Mouse (Mus musculus) small intestine, adult 2 months (tissue): ENCODE data around the gene Clca3a1. TPM values are rescaled to one million over a fixed set of nuclear protein-coding genes. Genes with fewer than 3 reads are reported as not detected.
"Not testable (repeated sequence)": the region's sequence is repeated elsewhere in the genome, so short reads cannot be mapped to it uniquely, and the experiment has no call there.

Source experiments
- H3K27ac ChIP-seq: fragments of 200-500 bp; 2 replicates; pipeline ENCODE4 v1.5.1; 2012; ENCODE audit warnings: low read depth, low read length, control low read depth, inconsistent platforms; ENCODE audit not compliant: insufficient read depth
- H3K27me3 ChIP-seq: fragments of 200-500 bp; 2 replicates; pipeline ENCODE4 v1.6.1; 2012; ENCODE audit warnings: mild to moderate bottlenecking, moderate library complexity, low read length, inconsistent platforms; ENCODE audit not compliant: control insufficient read depth, insufficient read depth
- H3K36me3 ChIP-seq: fragments of 200-500 bp; 2 replicates; pipeline ENCODE4 v1.6.1; 2012; ENCODE audit warnings: mild to moderate bottlenecking, low read length, control low read depth, inconsistent platforms; ENCODE audit not compliant: control insufficient read depth, insufficient read depth
- H3K4me1 ChIP-seq: fragments of 200-500 bp; 2 replicates; pipeline ENCODE4 v1.6.1; 2012; ENCODE audit warnings: low read length, inconsistent platforms, mixed read lengths; ENCODE audit not compliant: control insufficient read depth, insufficient read depth, insufficient read length
- H3K4me3 ChIP-seq: fragments of 200-500 bp; 2 replicates; pipeline ENCODE4 v1.5.1; 2012; ENCODE audit warnings: low read depth, mild to moderate bottlenecking, control low read depth, inconsistent platforms, low read length, moderate library complexity
- CTCF ChIP-seq: fragments of 200-500 bp; IDR thresholded peaks from 2 replicates; pipeline ENCODE4 v1.5.1; 2012; ENCODE audit warnings: low read depth, mild to moderate bottlenecking, control low read depth, inconsistent platforms, low read length, moderate library complexity, mixed read lengths; ENCODE audit not compliant: insufficient replicate concordance, insufficient read length; ENCODE audit errors: extremely low read depth
- POLR2A ChIP-seq: fragments of 200-500 bp; IDR thresholded peaks from 2 replicates; pipeline ENCODE4 v1.6.1; 2012; ENCODE audit warnings: low read depth, mild to moderate bottlenecking, control low read depth, inconsistent platforms, low read length, moderate library complexity
- WGBS: fragments of 180-500 bp; shearing (Covaris S2); methylation state at CpG from one replicate; pipeline ENCODE4 v1.1.7; 2018; 5-methylcytosine and 5-hydroxymethylcytosine counted together
- polyA plus RNA-seq: library from polyadenylated mRNA; depleted of rRNA; stranded (reverse); fragments of >200 nt; gene quantifications from 2 replicates; pipeline ENCODE4 v1.2.3, GENCODE M21; 2012; rRNA removed

Clca3a1 gene
- polyA plus RNA-seq = 0.88 and 4.2 TPM in 2 replicates

GRCm38 (mm10) chr3:144760592-144761309, at the start of gene Clca3a1:
TSS of gene Clca3a1 (minus strand) at chr3:144760977.
- Histone ChIP-seq H3K4me3 (peak within 1 kb of the TSS; percentile 50), H3K4me1 (peaks cover 4% of the 10 kb centered on the region; the same call in 1 of the 2 replicates), H3K36me3 (0 out of 2 replicates have a peak, but pooled peaks cover 1% of the 10 kb centered on the region), H3K27ac (peak within 1 kb of the TSS; percentile 75), H3K27me3 (no peaks in the 10 kb centered on the region)
- no peak for TF ChIP-seq CTCF
- no peak for TF ChIP-seq POLR2A
- WGBS = 16% methylated on average over 11 of the region's 11 CpGs

- not testable (repeated sequence) for H3K4me3 ChIP-seq, H3K4me1 ChIP-seq, H3K27ac ChIP-seq, H3K36me3 ChIP-seq, H3K27me3 ChIP-seq
- 79% methylated on average over 16 of the region's 17 CpGs for WGBS
These were observed 47.6 kb upstream of the Clca3a1 start for GRCm38 (mm10) chr3:144808153-144808925.

GRCm38 (mm10) chr3:144806626-144807025, 45.8 kb upstream of the Clca3a1 start:
- not testable (repeated sequence) for H3K4me1 ChIP-seq, H3K36me3 ChIP-seq, H3K27ac ChIP-seq, H3K4me3 ChIP-seq, H3K27me3 ChIP-seq
- WGBS = 85% methylated on average over 2 of the region's 2 CpGs

- peak; percentile 53; the same call in 1 of the 2 replicates for TF ChIP-seq CTCF
- TF ChIP-seq POLR2A = no peak
- no peak overlapping the region for H3K27ac ChIP-seq
- 43% methylated on average over 8 of the region's 8 CpGs for WGBS
These were observed 41.1 kb upstream of the Clca3a1 start for GRCm38 (mm10) chr3:144801861-144802260.

GRCm38 (mm10) chr3:144785181-144786148, 24.7 kb upstream of the Clca3a1 start:
- no peaks in the 10 kb centered on the region for H3K27me3 ChIP-seq
- peaks cover 5% of the 10 kb centered on the region; the same call in 1 of the 2 replicates for H3K36me3 ChIP-seq
- H3K4me1 ChIP-seq = no peaks in the 10 kb centered on the region
- no peak overlapping the region for H3K4me3 ChIP-seq
- WGBS = 79% methylated on average over 11 of the region's 11 CpGs
- H3K27ac ChIP-seq = no peak overlapping the region
- no peak for TF ChIP-seq CTCF
- TF ChIP-seq POLR2A = no peak

More at GRCm38 (mm10) chr3:144801861-144802260, 41.1 kb upstream of the Clca3a1 start:
- peaks cover 5% of the 10 kb centered on the region; the same call in 1 of the 2 replicates for H3K4me1 ChIP-seq
- H3K4me3 ChIP-seq = no peak overlapping the region
- H3K36me3 ChIP-seq = peaks cover 3% of the 10 kb centered on the region; the same call in 1 of the 2 replicates
- no peaks in the 10 kb centered on the region for H3K27me3 ChIP-seq

GRCm38 (mm10) chr3:144765161-144765560, 4.4 kb upstream of the Clca3a1 start:
- H3K4me3 ChIP-seq = no peak overlapping the region
- H3K4me1 ChIP-seq = peaks cover 4% of the 10 kb centered on the region; the same call in 1 of the 2 replicates
- WGBS = 89% methylated on average over 4 of the region's 4 CpGs
- H3K36me3 ChIP-seq = no peaks in the 10 kb centered on the region
- H3K27me3 ChIP-seq = no peaks in the 10 kb centered on the region
- H3K27ac ChIP-seq = no peak overlapping the region
- no peak for TF ChIP-seq CTCF
- TF ChIP-seq POLR2A = no peak

- Histone ChIP-seq H3K4me1 (peaks cover 4% of the 10 kb centered on the region; the same call in 1 of the 2 replicates), H3K36me3 (0 out of 2 replicates have a peak, but pooled peaks cover 1% of the 10 kb centered on the region), H3K4me3 (no peak overlapping the region), H3K27me3 (no peaks in the 10 kb centered on the region), H3K27ac (peak overlapping the region; percentile 75)
- TF ChIP-seq CTCF = no peak
- no peak for TF ChIP-seq POLR2A
- 10% methylated on average over 6 of the region's 6 CpGs for WGBS
These were observed 677 bp upstream of the Clca3a1 start for GRCm38 (mm10) chr3:144761454-144761853.
